Mouse (Mus musculus) large intestine, adult 2 months (tissue): ENCODE data around the gene Adamtsl1. TPM values are rescaled to one million over a fixed set of nuclear protein-coding genes. Genes with fewer than 3 reads are reported as not detected.

Source experiments
- DNase-seq: peaks from one replicate; pipeline ENCODE4 v3.0.0-alpha.2; 2012; ENCODE audit warnings: low read depth, low spot score
- WGBS: fragments of 180-500 bp; shearing (Covaris S2); methylation state at CpG from one replicate; pipeline ENCODE4 v1.1.7; 2018; 5-methylcytosine and 5-hydroxymethylcytosine counted together
- polyA plus RNA-seq: library from polyadenylated mRNA; depleted of rRNA; stranded (reverse); fragments of >200 nt; gene quantifications from 2 replicates; pipeline ENCODE4 v1.2.3, GENCODE M21; 2012

Adamtsl1 gene
- polyA plus RNA-seq, 1 experiment = 1.0 TPM

GRCm38 (mm10) chr4:86337216-86337765, 823.3 kb downstream of the Adamtsl1 start:
- WGBS = 53% methylated on average over 6 of the region's 6 CpGs
- no peak for DNase-seq

- no peak for DNase-seq
- WGBS = 88% methylated on average over 4 of the region's 4 CpGs
Observed at GRCm38 (mm10) chr4:86349341-86349740, 835.4 kb downstream of the Adamtsl1 start.

GRCm38 (mm10) chr4:86352121-86352520, 838.1 kb downstream of the Adamtsl1 start:
- no peak for DNase-seq
- 63% methylated on average over 4 of the region's 4 CpGs for WGBS

DNA sequence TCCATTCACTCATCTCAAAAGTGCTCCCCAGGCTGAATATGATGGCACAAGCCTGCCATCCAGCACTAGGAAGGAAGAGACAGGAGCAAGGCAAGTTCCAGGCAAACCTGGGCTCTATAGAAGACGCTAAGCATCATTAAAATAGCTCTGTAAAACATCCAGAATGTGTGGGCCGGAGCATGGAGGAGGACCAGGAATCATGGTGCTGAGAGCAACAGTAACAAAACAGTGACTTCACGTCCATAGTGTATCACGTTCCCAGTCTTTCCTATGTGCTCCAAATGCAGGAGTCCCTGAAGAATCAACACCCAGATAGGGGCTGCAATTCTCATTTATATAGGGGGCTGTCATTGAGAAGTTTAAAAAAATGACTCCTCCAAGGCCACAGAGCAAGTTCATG, 839.6 kb downstream of the Adamtsl1 start:
- WGBS = 77% methylated on average over 4 of the region's 4 CpGs

GRCm38 (mm10) chr4:86359398-86359797, 845.4 kb downstream of the Adamtsl1 start:
- DNase-seq = no peak
- WGBS = 77% methylated on average over 5 of the region's 5 CpGs

More for the DNA sequence above, 839.6 kb downstream of the Adamtsl1 start:
- DNase-seq = no peak

- 54% methylated on average over 8 of the region's 8 CpGs for WGBS
- no peak for DNase-seq
Observed at GRCm38 (mm10) chr4:86369055-86369454, 855.1 kb downstream of the Adamtsl1 start.

GRCm38 (mm10) chr4:86373166-86373565, 859.2 kb downstream of the Adamtsl1 start:
- 77% methylated on average over 2 of the region's 2 CpGs for WGBS
- no peak for DNase-seq

DNA sequence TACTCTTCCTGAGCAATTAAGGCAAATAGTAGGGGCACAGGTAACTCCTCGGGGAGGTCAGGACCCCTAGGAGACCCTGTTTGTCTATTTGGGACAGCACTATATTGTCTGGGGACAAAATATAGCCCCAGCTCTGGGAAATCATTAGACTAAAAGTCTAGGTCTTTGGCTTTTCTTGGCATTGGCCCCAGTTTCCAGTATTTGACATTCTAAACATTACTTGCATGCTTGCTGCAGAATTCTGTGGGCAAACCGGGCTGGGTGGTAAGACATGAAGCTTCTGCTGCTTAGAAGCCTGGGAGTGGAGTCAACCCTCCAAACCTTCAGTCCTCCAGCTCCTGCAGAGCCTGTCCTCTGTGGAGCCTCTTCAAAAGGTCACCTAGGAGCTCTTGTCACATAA, 869.2 kb downstream of the Adamtsl1 start:
- DNase-seq = no peak
- 44% methylated on average over 2 of the region's 2 CpGs for WGBS

GRCm38 (mm10) chr4:86385121-86385520, 871.1 kb downstream of the Adamtsl1 start:
- WGBS = 69% methylated on average over 6 of the region's 6 CpGs

GRCm38 (mm10) chr4:86388430-86388829, 874.5 kb downstream of the Adamtsl1 start:
- no peak for DNase-seq
- 73% methylated on average over 5 of the region's 5 CpGs for WGBS

More at GRCm38 (mm10) chr4:86385121-86385520, 871.1 kb downstream of the Adamtsl1 start:
- DNase-seq = no peak

DNA sequence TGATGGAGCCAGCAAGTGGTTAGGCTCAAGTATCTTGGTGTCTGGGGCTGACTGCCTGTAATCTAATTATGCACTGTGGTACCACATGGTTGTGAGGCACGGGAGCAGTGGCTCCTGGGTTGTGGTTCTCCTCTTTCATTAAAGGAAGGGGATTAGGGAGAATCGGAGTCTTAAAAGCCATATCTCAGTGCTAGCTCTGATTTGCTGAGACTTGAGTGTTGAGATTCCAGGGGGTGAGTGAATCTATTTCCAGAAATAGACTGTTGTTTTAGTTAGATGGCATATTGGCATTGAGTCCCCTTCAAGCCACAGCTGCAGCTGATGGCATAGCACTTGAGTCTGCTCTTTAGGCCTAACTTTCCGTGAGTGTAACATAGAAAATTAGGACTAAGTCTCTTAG, 877.2 kb downstream of the Adamtsl1 start:
- WGBS = 73% methylated on average over 3 of the region's 3 CpGs
- DNase-seq = no peak

DNA sequence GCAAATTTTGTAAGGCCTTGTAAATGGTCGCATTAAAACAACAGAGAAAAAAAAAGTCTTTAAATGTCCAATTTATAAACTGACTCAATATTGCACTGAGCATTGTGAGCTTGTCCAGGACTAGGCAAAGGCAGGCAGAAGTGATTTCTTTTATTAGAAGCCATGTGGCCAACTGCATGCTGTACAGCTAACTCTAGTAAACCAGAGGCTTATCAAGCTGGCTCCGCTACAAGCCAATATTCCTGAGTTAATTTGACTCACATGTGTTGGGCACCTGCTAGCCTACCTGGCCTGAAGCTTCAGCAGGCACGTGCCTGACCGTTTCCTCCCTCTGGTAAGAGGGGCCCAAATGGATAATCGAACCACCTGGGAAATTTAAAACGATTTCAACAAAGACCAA, 881.7 kb downstream of the Adamtsl1 start:
- 74% methylated on average over 6 of the region's 6 CpGs for WGBS
- no peak for DNase-seq

GRCm38 (mm10) chr4:86396672-86397288, 882.8 kb downstream of the Adamtsl1 start:
- DNase-seq = no peak
- 69% methylated on average over 7 of the region's 7 CpGs for WGBS

GRCm38 (mm10) chr4:86397470-86397869, 883.5 kb downstream of the Adamtsl1 start:
- 72% methylated on average over 2 of the region's 2 CpGs for WGBS
- DNase-seq = no peak

- no peak for DNase-seq
- 62% methylated on average over 3 of the region's 3 CpGs for WGBS
Observed at GRCm38 (mm10) chr4:86401116-86401515, 887.1 kb downstream of the Adamtsl1 start.

DNA sequence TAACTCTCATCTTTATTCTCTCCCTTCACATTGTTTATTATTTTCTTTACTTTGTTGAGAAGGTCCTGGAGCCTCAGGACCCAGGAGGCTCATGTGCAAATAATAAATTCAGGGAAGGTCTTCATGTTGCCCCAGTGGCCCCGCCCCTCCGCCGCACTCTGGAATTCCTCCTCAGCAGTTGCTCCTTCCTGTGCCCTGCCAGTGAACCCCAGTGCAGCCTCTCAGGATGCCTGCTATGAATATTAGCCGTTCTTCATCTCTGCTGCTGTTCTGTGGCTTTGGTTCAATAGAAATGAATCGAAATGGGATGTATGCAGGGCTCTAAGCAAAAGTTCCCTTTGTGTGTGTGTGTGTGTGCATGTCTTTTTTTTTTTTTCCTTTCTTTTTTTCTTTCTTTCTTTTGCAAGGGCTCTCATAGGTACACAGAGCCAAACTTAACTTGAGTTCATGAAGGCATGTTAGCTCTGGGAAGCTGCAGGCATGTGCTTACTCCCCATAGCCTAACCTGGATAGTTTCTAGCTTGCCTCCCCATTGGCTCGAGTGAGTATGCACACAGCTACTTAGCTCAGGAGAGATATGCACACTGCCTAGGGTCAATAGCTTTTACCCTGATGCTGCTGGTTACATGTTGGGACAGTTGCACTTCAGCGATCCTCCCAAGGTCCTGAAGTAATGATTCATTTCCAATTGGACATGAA, 892.7 kb downstream of the Adamtsl1 start:
- WGBS = 47% methylated on average over 7 of the region's 7 CpGs
- no peak for DNase-seq

DNA sequence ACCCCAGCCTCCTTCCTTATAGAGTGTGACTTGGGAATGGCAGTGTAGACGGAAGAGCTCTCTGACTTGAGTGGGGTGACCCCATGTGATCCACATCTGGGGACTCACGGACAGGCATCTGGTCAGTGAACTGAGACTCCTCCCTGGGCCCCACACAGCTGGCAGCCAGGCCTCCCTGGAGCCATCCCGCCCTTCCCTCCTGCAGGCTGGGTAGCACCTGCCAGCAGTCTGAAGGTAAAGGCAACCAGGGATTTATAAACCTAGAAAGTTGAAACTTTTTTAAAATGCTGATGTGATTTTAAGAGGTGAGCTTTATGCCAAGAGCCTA, 893.2 kb downstream of the Adamtsl1 start:
- no peak for DNase-seq
- 78% methylated on average over 3 of the region's 3 CpGs for WGBS

- DNase-seq = no peak
- 85% methylated on average over 9 of the region's 9 CpGs for WGBS
Observed at GRCm38 (mm10) chr4:86408421-86408820, 894.4 kb downstream of the Adamtsl1 start.

DNA sequence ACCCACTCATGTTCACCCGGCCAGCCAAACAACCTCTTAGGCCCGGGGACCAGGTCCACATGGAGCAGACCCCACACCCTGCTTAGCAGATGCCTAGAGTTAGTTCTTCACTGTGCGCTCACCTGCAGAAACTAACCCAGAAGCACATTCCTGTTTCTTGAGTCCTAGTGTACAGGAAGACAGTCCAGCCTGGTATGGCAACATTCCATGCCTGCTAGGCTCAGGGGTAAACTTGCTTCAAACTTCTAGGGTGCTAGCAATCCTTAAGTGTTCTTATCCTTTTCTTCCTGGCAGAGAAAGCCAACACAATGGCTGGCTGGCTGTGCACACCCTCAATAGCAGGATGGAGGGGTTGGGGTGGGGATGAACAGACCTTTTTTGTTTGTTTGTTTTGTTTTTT, 897.0 kb downstream of the Adamtsl1 start:
- DNase-seq = no peak
- WGBS = 85% methylated on average over 3 of the region's 3 CpGs

GRCm38 (mm10) chr4:86413388-86413787, 899.4 kb downstream of the Adamtsl1 start:
- DNase-seq = no peak
- WGBS = 51% methylated on average over 3 of the region's 3 CpGs

DNA sequence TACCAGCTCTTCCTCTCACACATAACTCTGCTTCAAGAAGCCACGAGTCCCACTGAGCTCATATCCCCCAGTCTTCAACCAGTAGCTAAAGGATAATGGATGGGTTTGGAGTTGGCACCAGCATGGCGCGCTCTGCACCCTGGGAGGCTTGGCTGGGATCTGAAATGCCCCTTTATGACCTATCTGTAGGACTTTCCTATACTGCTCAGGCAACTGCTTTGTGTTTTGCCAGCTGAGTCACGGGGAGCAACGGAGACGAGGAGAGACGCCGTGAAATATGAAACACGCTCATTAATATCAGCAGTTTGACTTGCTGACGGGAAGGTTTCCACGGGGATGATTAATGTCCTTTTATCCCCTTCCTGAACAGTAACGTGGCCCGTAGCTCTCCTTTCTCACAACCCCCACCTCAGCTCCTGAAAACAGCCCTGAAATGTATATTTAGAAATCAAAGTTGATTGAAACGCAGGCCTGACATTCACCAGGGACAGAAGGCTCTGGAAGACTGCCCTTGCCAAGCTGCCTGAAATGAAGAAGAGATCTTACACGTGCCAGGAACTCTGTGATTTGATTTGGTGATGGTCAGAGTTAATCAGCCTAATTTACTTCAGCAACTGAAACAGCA, 902.5 kb downstream of the Adamtsl1 start:
- DNase-seq = no peak
- WGBS = 74% methylated on average over 15 of the region's 15 CpGs
